Mouse (Mus musculus): ENCODE data around the gene Apol8. TPM values are rescaled to one million over a fixed set of nuclear protein-coding genes. Genes with fewer than 3 reads are reported as not detected.

Gene Apol8
- total RNA-seq, 2 experiments from 2014 or later, result not detected

DNA sequence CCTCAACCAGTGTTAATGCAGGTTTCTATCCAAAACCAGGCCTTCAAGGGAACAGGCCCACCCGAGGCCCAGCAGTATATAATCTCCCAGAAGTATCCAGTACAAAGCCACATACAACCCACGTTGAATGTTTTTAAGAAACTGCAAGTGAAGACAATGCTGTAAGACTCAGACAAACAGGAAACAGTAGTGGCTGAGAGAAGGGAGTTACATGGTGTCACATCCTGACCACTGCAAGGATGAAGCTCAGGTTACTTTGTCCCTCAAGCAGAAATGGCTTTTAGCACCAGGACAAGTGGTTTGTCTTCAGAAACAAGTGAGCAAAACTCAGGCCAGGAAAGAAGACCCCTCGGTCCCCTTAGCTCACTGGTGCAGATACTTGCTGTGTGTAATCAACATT is 32.4 kb upstream of the Apol8 start:
- DNase-seq, result no peak
- intact Hi-C loops (cut with DNase I; ENCODE audit: low total_unique reads), result loop anchor here (10.0 kb wide), 1 partner anchor 46 kb away; no protein-coding TSS in a partner anchor

DNA sequence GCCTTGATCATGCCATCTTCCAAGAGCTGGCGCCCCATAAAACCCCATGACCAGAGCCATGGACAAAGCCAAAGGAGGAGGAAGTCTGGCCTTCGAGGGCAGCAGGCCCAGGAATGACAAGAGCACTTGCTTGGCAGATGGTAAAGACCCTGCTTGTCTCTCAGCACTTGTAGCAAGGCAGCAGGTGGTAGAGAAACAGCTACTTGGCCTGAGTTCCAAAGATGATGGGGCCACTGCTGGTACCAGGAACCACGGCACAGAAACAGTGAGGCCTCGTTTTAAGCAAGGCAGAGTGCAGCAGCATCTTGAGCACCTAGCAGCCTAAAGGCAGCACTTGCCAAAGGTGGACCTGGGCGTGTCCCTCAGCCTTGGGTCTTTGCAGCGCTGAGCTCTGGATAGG is 31.6 kb upstream of the Apol8 start:
- DNase-seq, result no peak
- intact Hi-C loops (cut with DNase I; ENCODE audit: low total_unique reads), result loop anchor here (10.0 kb wide), 1 partner anchor 46 kb away; no protein-coding TSS in a partner anchor

DNA sequence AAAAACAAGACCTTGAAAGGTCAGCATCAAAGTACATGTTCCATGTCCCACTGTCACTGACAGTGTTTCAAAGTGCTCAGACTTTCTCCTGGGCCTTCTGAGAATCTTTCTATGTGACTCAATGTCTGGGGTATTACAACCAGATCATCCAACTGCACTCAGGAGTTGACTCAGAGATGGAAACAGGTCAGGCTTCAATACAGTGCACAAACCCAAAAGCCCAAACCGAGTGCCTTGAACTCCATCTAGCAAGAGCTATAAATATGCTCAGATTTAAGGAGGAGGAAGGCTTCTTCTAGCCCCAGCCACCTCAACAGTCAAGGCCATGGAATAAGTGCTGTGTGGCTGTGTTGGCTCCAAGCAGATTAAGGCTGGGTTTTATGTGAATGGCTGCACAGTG is 29.0 kb upstream of the Apol8 start:
- no peak for DNase-seq
- intact Hi-C loops (cut with DNase I; ENCODE audit: low total_unique reads), result loop anchor here (10.0 kb wide), 1 partner anchor 49 kb away; no protein-coding TSS in a partner anchor

DNA sequence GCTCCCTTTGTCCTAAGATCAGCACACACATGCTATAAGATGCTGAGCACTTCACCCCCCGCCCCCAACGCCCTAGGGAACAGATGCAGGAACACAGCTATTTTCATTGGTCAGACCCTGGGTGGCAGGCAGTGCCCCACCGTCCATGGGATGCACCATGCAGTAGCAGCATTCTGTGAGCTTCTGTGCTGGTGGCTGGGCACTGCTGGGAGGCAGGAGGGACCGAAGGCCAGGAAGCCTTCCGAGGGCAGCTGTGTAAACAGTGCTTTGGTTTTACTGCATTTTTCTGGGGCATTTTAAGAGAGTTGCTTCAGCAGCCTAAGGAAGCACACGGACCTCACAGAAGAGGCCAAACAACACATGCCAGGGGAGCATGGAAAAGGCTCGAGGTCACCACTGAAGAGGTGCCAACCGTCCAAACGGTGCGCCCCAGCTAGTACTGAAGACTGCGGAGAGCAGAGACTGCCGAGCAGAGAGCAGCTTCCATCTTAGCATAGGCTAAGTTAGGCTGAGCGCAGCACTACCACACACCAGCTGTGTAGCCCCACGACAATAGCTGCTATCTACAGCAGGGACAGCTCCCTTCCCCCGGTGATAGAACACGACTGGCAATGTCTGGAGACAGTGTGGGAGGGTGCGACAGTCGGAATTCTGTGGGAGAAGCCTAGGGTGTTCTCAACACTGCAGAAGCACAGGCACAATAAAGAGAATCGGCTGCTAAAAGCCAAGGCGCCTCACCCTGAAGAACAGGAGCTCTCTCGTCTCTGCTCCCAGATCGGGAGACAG is 27.4 kb upstream of the Apol8 start:
- no peak for DNase-seq
- intact Hi-C loops (cut with DNase I; ENCODE audit: low total_unique reads), result loop anchor here (5.0 to 10.0 kb wide), 2 partner anchors 51 to 133 kb away; no protein-coding TSS in a partner anchor

DNA sequence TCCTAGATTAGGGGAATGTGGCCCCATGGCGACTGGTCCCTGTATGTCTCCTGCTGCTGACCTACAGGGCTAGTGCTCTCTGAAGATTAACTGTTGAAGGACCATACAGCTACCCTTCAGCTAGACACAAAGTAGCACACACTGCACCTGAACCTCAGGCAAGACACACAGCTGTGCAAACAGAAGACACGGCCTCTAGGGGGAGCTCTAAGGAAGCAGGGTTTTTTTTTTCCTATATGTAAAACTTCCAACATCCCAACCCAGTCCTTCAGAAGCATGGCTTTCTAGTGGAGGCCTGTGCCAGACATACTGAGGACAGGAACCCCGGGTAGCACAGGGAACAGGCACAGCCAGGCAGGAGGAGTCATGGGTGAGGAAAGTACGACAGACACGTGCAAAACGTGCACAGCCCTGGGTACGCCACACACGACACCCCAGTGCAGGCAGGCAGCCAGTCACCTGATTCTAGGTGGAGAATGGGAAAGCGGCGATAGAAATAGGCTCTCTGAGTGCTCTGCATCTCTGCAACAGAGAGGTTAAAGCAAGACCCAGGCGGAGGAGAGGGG is 25.7 kb upstream of the Apol8 start:
- no peak for DNase-seq
- intact Hi-C loops (cut with DNase I; ENCODE audit: low total_unique reads), result loop anchor here (5.0 to 10.0 kb wide), 2 partner anchors 52 to 135 kb away; no protein-coding TSS in a partner anchor

DNA sequence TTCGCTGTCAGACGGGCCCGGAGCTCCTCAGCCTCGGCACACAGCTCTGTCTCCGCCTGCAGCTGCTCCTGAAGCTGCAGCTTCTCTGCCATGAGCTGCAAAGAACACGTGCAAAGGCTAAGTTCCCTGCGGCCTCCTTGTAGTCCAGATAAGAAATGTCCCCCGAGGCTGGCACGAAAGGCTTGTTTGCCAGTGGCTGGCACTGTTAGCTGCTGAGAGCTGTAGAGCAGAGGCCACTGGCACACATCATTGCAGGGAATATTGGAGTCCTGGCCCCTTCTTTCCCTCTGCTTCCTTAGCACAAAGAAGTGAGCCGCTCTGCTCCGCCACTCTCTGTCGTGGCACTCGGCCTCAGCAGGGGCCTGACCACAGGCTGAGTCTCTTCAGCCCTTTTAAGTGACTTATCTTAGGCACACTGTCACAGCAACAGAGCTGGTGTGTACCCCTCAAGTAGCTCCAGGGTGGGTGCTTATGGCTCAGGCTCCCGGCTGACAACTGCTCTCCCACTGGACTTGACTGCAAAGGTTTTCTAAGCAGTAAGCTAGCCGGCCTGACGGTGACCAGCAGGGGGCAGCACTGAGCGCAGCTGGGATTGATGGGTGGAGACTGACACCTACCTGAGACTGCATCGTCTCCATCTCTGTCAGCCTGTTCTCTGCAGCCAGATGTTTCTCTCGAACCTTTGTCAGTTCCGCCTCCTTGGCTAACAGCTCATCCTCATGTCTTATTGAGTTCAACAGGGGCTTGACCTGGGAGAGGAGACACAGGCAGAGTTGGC is 18.6 kb upstream of the Apol8 start:
- intact Hi-C loops (cut with DNase I; ENCODE audit: low total_unique reads), result no loop called here
- peak; percentile 81 for DNase-seq

DNA sequence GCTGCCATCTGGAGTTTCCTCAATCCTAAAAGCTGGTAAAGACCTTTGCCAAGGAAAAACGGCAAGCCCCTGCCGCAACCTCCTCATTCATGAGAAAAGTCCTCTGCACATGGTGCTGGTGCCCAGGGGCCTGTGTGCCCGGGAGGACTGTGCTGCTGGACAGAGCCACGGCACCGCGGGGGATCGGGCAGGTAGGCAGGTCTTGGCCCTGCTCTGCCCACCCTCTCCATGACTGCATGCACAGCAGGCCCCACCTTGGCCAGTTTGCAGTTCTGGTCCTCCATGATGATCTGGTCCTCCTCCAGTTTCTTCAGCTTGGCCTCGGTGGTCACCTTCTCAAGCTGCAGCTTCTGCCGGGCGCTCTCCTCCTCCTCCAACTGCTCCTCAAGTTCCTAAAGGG is 17.5 kb upstream of the Apol8 start:
- intact Hi-C loops (cut with DNase I; ENCODE audit: low total_unique reads), result no loop called here
- DNase-seq, result no peak

DNA sequence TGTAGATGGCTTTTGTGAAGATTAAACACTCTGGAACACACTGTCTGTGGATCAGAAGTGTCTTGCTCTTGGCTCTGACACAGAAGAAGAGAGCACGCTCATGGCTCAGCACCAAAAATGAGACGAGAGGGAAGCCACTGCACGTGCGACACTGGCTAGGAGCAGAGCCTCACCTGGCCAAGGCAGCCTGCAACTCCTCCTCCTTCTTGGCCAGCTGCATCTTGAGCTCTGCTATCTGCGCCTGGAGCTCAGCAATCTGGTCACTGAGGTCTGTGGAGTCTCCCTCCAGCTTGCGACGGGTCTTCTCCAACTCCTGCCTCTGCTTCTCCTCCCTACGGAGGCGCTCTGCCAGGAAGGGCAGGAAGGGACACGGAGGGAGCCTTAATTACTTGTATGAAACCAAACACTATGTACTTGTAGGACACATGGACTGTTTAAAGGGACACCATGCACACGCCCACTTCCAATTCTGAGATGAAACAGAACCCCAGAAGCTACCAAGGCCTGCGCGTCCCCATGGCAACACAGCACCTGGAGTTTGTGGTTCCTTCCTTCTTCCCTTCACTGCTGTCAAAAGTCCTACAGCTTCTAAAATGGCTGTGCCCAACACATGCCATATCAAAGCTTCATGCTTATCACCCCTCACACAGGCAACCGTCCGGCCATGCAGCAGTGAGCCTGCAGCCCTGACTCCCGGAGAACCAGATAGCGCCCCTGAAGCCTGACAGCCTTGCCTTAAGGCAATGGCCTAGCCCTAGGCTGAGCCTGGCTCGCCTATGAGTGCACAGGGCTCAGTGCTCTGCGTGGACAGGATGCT is 16.5 kb upstream of the Apol8 start:
- intact Hi-C loops (cut with DNase I; ENCODE audit: low total_unique reads), result no loop called here

DNA sequence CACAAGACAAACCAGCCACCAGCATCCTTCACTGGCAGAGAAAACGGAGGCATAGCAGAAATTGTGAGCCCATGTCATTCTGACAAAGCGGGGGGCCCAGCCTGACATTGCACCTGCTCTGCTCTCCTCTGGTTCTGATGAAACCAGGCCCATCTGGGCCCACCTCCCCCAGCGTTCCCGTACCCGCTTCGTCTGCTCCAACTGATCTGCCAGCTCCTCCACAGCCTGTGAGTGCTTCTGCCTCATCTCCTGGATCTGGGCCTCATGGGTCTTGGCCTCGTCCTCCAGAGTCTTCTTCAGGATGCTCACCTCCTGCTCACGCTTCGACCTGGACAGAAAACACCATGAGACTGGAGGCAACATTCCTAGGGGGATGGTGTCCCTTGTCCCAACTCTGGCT is 14.1 kb upstream of the Apol8 start:
- intact Hi-C loops (cut with DNase I; ENCODE audit: low total_unique reads), result no loop called here
- DNase-seq, result no peak

More for the DNA sequence above, 16.5 kb upstream of the Apol8 start:
- DNase-seq, result no peak

DNA sequence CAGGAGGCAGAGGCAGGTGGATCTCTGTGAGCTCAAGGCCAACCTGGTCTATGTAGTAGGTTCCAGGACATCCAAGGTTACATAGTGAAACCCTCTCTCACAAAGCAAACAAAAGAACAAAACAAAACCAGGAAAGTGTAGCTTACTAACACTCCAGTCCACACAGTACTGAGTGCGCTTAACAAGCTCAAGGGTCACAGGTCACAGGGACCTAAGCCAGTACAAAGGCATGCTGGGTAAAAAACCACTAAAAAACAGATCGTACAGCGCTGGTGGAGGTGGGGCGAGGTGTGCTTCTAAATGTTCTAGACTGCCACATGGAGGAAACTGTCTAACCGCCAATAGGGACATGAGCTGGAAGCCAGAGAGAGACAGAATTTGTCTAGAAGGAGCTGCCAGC is 13.5 kb upstream of the Apol8 start:
- intact Hi-C loops (cut with DNase I; ENCODE audit: low total_unique reads), result no loop called here
- DNase-seq, result no peak

DNA sequence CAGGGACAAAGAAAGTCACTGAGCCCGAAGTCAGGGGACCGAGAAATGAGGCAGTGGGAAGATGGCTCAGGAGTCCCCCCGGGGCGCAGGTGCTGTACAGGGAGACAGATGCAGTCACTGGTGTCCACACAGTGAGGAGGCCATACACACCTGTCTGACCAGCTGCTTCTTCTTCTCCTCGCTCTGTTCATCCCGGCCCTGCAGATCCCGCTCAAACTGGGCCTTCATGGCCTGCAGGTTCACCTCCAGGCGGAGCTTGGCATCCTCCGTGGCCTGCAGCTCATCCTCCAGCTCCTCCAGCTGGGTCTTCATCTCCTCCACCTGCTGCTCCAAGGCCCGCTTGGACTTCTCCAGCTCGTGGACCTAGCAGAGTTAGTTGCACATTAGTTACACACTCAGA is 10.2 kb upstream of the Apol8 start:
- intact Hi-C loops (cut with DNase I; ENCODE audit: low total_unique reads), result no loop called here
- DNase-seq, result no peak

DNA sequence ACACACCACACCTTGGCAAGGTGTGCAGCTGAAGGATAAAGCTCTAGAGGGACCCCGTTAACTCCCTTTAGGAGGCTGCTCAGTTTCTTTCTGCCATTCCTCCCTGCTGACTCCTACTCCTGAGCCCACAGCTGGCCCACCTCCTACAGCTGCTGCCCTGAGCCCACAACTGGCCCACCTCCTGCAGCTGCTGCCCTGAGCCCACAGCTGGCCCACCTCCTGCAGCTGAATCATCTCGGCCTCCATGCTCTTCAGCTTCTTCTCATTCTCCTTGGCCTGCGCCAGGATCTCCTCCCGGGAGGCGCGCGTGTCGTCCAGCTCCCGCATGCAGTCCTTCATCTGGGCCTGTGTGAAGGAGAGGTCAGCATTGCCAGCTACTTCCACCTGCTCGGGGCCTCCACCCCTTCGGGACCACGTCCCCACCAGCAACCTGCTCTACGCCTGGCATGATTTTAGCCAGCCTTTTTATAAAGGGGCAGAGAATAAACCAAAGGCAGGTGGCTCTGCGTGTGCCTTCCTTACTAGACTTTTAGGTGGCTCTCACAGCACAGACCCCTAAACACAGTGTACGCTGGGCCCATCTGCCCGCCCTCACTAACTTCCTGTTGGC is 8.8 kb upstream of the Apol8 start:
- no peak for DNase-seq
- intact Hi-C loops (cut with DNase I; ENCODE audit: low total_unique reads), result no loop called here

DNA sequence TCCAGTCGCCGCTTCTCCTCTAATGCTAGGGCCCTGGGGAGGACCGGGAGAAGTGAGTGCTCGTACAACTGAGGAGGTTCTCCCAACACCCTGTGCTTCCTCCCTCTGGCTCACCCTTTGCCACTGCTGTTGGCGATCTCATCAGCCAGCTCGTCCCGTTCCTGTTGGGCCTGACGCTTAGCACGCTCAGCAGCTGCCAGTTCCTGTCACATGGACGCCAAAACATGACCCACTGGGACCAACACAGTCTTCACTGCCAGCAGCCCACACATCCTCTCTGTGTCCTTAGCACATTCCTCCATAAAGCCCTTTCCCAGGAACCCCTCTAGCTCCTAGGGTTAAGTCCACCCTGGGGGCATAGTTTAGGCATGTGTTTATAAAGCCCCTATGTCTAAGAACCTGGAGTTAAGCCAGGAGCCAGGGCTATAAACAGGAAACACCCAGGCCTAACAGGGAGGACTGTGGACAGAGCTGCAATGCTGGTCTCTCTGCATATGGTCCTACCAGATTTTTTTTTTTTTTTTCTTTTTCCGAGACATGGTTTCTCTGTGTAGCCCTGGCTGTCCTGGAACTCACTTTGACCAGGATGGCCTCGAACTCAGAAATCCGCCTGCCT is 7.7 kb upstream of the Apol8 start:
- intact Hi-C loops (cut with DNase I; ENCODE audit: low total_unique reads), result no loop called here
- peak; percentile 80 for DNase-seq

DNA sequence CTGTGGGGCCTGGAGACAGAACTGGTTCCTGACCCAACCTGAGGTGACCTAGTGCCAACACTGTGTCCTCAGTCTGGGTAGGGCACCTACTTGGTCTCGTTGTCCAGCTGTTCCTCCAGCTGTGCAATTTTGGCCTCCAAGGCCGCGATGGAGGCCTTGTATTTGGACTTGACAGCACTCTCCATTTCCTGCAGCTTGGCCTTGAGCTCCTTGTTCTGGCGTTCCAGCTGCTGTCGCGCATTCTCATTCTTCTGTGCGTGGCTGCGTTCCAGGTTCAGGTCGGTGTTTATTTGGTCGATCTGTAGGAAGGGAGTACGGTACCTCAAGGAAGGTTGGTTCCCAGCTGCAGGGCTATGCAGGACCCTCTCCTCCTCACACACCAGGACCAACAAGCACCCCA is 6.9 kb upstream of the Apol8 start:
- no peak for DNase-seq
- intact Hi-C loops (cut with DNase I; ENCODE audit: low total_unique reads), result no loop called here

DNA sequence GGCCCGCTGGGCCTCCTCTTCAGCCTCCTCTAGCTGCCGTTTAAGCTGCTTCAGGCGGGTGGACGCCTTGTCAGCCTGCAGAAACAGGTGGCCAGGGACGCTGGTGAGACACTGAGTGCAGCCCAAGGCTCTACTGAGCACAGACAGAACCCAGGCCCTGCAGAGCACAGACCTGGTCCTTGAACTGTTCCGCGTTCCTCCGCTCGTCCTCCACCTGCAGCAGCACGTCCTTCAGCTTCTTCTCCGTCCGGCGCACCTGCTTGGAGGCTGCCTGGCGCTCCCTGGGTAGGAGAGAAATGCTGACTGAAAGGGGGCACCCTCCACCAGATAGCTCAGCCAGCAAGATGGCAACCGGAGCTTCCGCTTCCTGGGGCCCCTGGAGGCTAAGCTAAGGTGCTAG is 6.2 kb upstream of the Apol8 start:
- intact Hi-C loops (cut with DNase I; ENCODE audit: low total_unique reads), result no loop called here
- no peak for DNase-seq

DNA sequence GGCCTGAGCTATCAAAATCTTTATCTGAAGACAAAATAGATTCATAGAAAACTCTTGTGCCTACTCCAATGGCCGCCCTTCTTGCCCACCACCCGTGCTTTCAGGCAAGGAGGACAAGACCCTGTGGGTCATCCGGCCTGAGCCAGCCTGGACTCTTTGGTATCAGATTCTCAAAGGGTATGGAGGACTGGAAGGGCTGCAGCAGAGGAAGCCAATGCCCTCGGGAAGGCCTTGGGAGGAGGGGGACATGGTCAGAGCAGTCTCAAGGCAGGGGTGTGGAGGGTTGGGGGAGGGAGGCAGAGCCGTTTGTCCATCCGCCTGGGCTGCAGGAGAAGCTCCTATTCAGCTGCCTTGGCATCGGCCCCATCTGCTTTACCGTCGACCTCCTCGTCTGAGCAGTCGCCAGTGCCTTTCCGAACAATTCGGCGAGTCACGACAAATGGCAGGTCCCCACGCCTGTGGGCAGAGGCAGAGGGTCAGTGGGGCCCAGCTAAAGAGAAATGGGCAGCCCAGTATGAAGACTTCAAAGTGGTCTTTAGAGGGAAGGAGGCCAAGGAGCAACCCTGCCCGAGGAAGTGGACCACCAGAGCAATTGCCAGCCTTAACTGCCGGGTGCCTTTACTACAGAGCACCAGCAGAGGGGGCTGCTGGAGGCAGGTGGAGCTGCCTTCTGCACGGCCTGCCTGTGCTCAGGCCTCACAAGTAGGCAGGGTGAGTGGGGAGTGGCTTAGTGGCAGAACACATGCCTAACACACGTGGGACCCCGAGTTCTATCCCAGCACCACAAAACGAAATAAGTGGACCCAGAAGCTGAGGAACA is 5.0 kb upstream of the Apol8 start:
- intact Hi-C loops (cut with DNase I; ENCODE audit: low total_unique reads), result no loop called here
- no peak for DNase-seq

DNA sequence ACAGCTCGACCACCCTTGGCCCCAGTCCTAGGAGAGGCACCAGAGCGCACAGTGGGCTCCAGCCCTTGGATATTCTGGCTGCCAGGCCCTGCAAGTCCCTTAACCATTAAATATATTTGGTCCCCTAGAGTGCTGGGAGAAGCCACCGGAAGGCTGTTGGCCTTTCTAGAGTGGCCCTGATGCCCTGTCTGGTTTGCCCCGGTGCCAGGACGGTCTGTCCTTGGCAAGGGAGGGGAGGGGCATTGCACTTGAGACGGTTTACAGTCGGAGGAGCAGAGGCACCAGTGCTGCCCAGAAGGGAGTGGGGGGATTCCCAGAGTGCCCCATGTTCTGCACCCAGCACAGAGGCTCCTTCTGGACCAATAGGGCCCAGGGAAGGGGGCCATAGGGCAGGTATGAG is 4.3 kb upstream of the Apol8 start:
- intact Hi-C loops (cut with DNase I; ENCODE audit: low total_unique reads), result no loop called here

DNA sequence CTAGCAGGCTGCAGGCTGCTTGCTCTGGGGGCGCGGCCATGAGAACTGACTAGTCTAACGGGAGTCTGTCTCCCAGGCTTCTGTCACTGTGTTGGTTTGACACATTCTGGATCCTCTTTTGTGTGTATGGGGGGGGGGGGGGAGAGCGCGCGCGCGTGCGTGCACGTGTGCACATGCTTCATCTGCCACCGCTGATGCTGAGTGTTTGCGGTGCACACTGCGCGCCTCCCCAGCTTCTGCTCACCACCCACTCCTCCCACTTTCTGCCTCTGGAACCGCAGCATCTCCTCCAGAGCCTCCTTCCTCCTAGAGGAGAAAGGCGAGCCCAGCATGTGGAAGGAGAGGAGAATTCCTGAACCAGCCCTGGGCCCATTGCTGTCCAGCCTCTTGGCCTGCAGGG is 3.2 kb upstream of the Apol8 start:
- intact Hi-C loops (cut with DNase I; ENCODE audit: low total_unique reads), result no loop called here
- DNase-seq, result no peak

More for the DNA sequence above, 4.3 kb upstream of the Apol8 start:
- DNase-seq, result no peak
